Mouse (Mus musculus): ENCODE measurements around the gene Larp1. TPM values are rescaled to one million over a fixed set of nuclear protein-coding genes. Genes with fewer than 3 reads are reported as not detected.

The Larp1 gene
- polyA plus RNA-seq, 1 experiment: 46.0 TPM

- no peak overlapping the region for H3K4me3 ChIP-seq (ENCODE audit: insufficient read depth, low read length)
- TF ChIP-seq CTCF (IDR thresholded peaks at IDR 0.05; ENCODE audit: extremely low read depth, insufficient read depth, low read length) (no peak), POLR2A (IDR thresholded peaks at IDR 0.05; ENCODE audit: extremely low read depth, insufficient read depth, low read length) (no peak)
These were observed 2.9 kb downstream of the Larp1 start for GRCm38 (mm10) chr11:58011813-58012212.

GRCm38 (mm10) chr11:58012674-58013073 is 3.8 kb downstream of the Larp1 start:
- Histone ChIP-seq H3K27ac (ENCODE audit: insufficient read depth, low read length) (no peak overlapping the region), H3K4me3 (ENCODE audit: insufficient read depth, low read length) (no peak overlapping the region), H3K4me1 (ENCODE audit: control insufficient read depth, insufficient read depth, low read length) (peaks cover 12% of the 10 kb centered on the region)
- TF ChIP-seq POLR2A (IDR thresholded peaks at IDR 0.05; ENCODE audit: extremely low read depth, insufficient read depth, low read length) (no peak), CTCF (IDR thresholded peaks at IDR 0.05; ENCODE audit: extremely low read depth, insufficient read depth, low read length) (no peak)

More at GRCm38 (mm10) chr11:58011813-58012212, 2.9 kb downstream of the Larp1 start:
- no peak overlapping the region for H3K27ac ChIP-seq (ENCODE audit: insufficient read depth, low read length)
- peaks cover 6% of the 10 kb centered on the region for H3K4me1 ChIP-seq (ENCODE audit: control insufficient read depth, insufficient read depth, low read length)

GRCm38 (mm10) chr11:58013100-58013499 is 4.2 kb downstream of the Larp1 start:
- H3K4me3 ChIP-seq (ENCODE audit: insufficient read depth, low read length): no peak overlapping the region
- no peak for TF ChIP-seq CTCF (IDR thresholded peaks at IDR 0.05; ENCODE audit: extremely low read depth, insufficient read depth, low read length)
- TF ChIP-seq POLR2A (IDR thresholded peaks at IDR 0.05; ENCODE audit: extremely low read depth, insufficient read depth, low read length): no peak

GRCm38 (mm10) chr11:58014604-58015003 is 5.7 kb downstream of the Larp1 start:
- no peak for TF ChIP-seq POLR2A (IDR thresholded peaks at IDR 0.05; ENCODE audit: extremely low read depth, insufficient read depth, low read length)
- TF ChIP-seq CTCF (IDR thresholded peaks at IDR 0.05; ENCODE audit: extremely low read depth, insufficient read depth, low read length): no peak
- peaks cover 17% of the 10 kb centered on the region for H3K4me1 ChIP-seq (ENCODE audit: control insufficient read depth, insufficient read depth, low read length)
- no peak overlapping the region for H3K27ac ChIP-seq (ENCODE audit: insufficient read depth, low read length)
- no peak overlapping the region for H3K4me3 ChIP-seq (ENCODE audit: insufficient read depth, low read length)

More at GRCm38 (mm10) chr11:58013100-58013499, 4.2 kb downstream of the Larp1 start:
- peaks cover 15% of the 10 kb centered on the region for H3K4me1 ChIP-seq (ENCODE audit: control insufficient read depth, insufficient read depth, low read length)
- no peak overlapping the region for H3K27ac ChIP-seq (ENCODE audit: insufficient read depth, low read length)

- no peak for TF ChIP-seq CTCF (IDR thresholded peaks at IDR 0.05; ENCODE audit: extremely low read depth, insufficient read depth, low read length)
- no peak for TF ChIP-seq POLR2A (IDR thresholded peaks at IDR 0.05; ENCODE audit: extremely low read depth, insufficient read depth, low read length)
- Histone ChIP-seq H3K4me1 (ENCODE audit: control insufficient read depth, insufficient read depth, low read length) (peaks cover 17% of the 10 kb centered on the region), H3K4me3 (ENCODE audit: insufficient read depth, low read length) (no peak overlapping the region), H3K27ac (ENCODE audit: insufficient read depth, low read length) (no peak overlapping the region)
These were observed 6.5 kb downstream of the Larp1 start for GRCm38 (mm10) chr11:58015339-58015738.

- peaks cover 18% of the 10 kb centered on the region for H3K4me1 ChIP-seq (ENCODE audit: control insufficient read depth, insufficient read depth, low read length)
These were observed 7.5 kb downstream of the Larp1 start for GRCm38 (mm10) chr11:58016371-58016770.

GRCm38 (mm10) chr11:58017422-58017821 is 8.6 kb downstream of the Larp1 start:
- TF ChIP-seq POLR2A (IDR thresholded peaks at IDR 0.05; ENCODE audit: extremely low read depth, insufficient read depth, low read length): no peak
- Histone ChIP-seq H3K27ac (ENCODE audit: insufficient read depth, low read length) (no peak overlapping the region), H3K4me3 (ENCODE audit: insufficient read depth, low read length) (no peak overlapping the region), H3K4me1 (ENCODE audit: control insufficient read depth, insufficient read depth, low read length) (peaks cover 20% of the 10 kb centered on the region)

More at GRCm38 (mm10) chr11:58016371-58016770, 7.5 kb downstream of the Larp1 start:
- TF ChIP-seq CTCF (IDR thresholded peaks at IDR 0.05; ENCODE audit: extremely low read depth, insufficient read depth, low read length) (no peak), POLR2A (IDR thresholded peaks at IDR 0.05; ENCODE audit: extremely low read depth, insufficient read depth, low read length) (no peak)
- H3K4me3 ChIP-seq (ENCODE audit: insufficient read depth, low read length): no peak overlapping the region
- H3K27ac ChIP-seq (ENCODE audit: insufficient read depth, low read length): no peak overlapping the region

GRCm38 (mm10) chr11:58018287-58018686 is 9.4 kb downstream of the Larp1 start:
- Histone ChIP-seq H3K4me3 (ENCODE audit: insufficient read depth, low read length) (no peak overlapping the region), H3K4me1 (ENCODE audit: control insufficient read depth, insufficient read depth, low read length) (peaks cover 20% of the 10 kb centered on the region), H3K27ac (ENCODE audit: insufficient read depth, low read length) (no peak overlapping the region)
- TF ChIP-seq POLR2A (IDR thresholded peaks at IDR 0.05; ENCODE audit: extremely low read depth, insufficient read depth, low read length) (no peak), CTCF (IDR thresholded peaks at IDR 0.05; ENCODE audit: extremely low read depth, insufficient read depth, low read length) (0 out of 2 replicates have a peak, but pooled peaks have one; percentile 36)

- H3K4me1 ChIP-seq (ENCODE audit: control insufficient read depth, insufficient read depth, low read length): peaks cover 20% of the 10 kb centered on the region
These were observed 9.8 kb downstream of the Larp1 start for GRCm38 (mm10) chr11:58018701-58019100.

GRCm38 (mm10) chr11:58021095-58021494 is 12.2 kb downstream of the Larp1 start:
- TF ChIP-seq POLR2A (IDR thresholded peaks at IDR 0.05; ENCODE audit: extremely low read depth, insufficient read depth, low read length): no peak
- TF ChIP-seq CTCF (IDR thresholded peaks at IDR 0.05; ENCODE audit: extremely low read depth, insufficient read depth, low read length): no peak
- Histone ChIP-seq H3K4me3 (ENCODE audit: insufficient read depth, low read length) (no peak overlapping the region), H3K4me1 (ENCODE audit: control insufficient read depth, insufficient read depth, low read length) (peaks cover 27% of the 10 kb centered on the region), H3K27ac (ENCODE audit: insufficient read depth, low read length) (no peak overlapping the region)

More at GRCm38 (mm10) chr11:58018701-58019100, 9.8 kb downstream of the Larp1 start:
- TF ChIP-seq POLR2A (IDR thresholded peaks at IDR 0.05; ENCODE audit: extremely low read depth, insufficient read depth, low read length) (no peak), CTCF (IDR thresholded peaks at IDR 0.05; ENCODE audit: extremely low read depth, insufficient read depth, low read length) (no peak)
- Histone ChIP-seq H3K4me3 (ENCODE audit: insufficient read depth, low read length) (no peak overlapping the region), H3K27ac (ENCODE audit: insufficient read depth, low read length) (no peak overlapping the region)

All from cortical plate, adult 2 months (tissue).